Mouse (Mus musculus): ENCODE results near the gene Gas7. TPM values are rescaled to one million over a fixed set of nuclear protein-coding genes. Genes with fewer than 3 reads are reported as not detected.

Gas7 gene
- polyA plus RNA-seq, 1 experiment from 2014 or later: 24.4 TPM

DNA sequence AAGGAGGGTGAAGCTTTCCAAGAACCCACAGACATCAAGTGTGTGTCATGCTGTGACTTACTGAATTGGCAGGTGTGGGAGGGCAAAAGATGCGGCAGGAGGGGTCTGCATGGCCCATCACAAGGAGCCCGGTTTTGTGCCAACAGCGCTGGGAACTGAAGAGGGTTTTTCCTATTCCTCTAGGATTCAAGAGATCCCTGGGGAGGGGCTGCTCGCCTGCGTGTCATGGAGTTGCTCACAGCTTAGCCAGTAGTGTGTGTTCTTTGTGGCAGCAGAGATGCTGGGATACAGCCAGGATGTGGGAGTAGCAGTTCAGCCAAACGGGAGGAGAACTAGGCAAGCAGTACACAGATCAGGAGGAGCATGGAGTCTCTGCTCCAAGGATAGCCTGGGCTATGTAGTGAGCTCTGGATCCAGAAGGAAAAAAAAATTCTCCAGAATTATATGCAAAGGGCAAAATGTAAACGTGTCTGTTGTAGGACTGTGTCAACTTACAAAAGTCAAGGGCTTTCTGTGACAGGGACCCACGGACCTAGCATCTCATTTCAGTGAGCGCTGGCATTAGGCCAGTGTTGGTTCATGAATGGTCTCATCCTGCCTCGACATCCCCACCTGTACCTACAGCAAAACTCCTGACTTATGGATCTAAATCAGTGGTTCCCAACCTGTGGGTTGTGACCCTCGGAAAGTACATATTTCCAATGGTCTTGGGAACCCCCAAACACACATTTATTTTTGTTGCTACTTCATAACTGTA lies 193.6 kb downstream of the Gas7 start:
- ATAC-seq (ENCODE audit: insufficient number of reproducible peaks, low FRiP score, low TSS enrichment, low read depth): no peak
- H3K27ac ChIP-seq (replicated peaks): no peak overlapping the region
- no peak overlapping the region for H3K4me2 ChIP-seq (replicated peaks)
- WGBS: 69% methylated on average over 11 of the region's 11 CpGs
- H3K4me1 ChIP-seq: peaks cover 12% of the 10 kb centered on the region
- H3K36me3 ChIP-seq: no peaks in the 10 kb centered on the region
- H3K27me3 ChIP-seq: no peaks in the 10 kb centered on the region
- no peak overlapping the region for H3K9ac ChIP-seq
- no peak overlapping the region for H3K4me3 ChIP-seq (replicated peaks)
- no peaks in the 10 kb centered on the region for H3K9me3 ChIP-seq (replicated peaks)

DNA sequence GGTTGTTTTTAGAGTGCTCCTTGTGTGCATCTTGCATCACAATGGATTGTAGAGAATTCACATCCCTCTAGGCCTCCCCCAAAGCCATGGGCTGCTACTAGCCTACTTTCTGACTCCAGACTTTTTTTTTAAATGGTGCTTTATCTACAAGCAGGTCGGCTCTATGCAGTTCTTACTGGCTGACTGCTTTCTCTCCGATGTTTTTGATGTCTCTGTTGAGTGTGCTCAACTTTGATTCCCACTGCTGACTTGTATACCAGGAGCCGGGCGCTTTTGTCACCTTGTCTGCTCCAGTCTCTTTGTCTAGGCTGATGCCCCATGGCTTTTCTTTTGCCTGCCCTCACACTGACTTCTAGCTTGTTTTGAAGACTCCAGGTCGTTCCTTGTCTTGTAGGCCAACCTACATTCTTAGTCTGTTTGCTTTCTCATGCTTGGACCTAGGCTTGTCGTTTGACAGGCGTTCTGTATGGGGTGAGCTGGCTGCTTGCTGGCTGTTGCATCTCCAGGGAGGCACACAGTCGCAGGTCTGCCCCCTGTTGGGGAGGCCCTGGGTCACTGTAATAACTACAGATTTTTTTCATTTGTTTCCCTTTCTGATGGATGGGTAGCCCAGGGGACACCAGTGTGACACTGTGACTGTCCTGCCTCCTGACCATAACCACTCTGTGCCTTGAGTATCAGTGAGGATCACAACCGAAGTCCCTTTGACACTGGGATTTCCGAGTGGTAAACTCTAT lies 194.9 kb downstream of the Gas7 start:
- H3K4me1 ChIP-seq: peaks cover 12% of the 10 kb centered on the region
- H3K27ac ChIP-seq (replicated peaks): no peak overlapping the region
- H3K9me3 ChIP-seq (replicated peaks): no peaks in the 10 kb centered on the region
- no peaks in the 10 kb centered on the region for H3K36me3 ChIP-seq
- ATAC-seq (ENCODE audit: insufficient number of reproducible peaks, low FRiP score, low TSS enrichment, low read depth): no peak
- H3K27me3 ChIP-seq: no peaks in the 10 kb centered on the region
- WGBS: 54% methylated on average over 10 of the region's 10 CpGs
- no peak overlapping the region for H3K4me2 ChIP-seq (replicated peaks)
- no peak overlapping the region for H3K4me3 ChIP-seq (replicated peaks)
- no peak overlapping the region for H3K9ac ChIP-seq

DNA sequence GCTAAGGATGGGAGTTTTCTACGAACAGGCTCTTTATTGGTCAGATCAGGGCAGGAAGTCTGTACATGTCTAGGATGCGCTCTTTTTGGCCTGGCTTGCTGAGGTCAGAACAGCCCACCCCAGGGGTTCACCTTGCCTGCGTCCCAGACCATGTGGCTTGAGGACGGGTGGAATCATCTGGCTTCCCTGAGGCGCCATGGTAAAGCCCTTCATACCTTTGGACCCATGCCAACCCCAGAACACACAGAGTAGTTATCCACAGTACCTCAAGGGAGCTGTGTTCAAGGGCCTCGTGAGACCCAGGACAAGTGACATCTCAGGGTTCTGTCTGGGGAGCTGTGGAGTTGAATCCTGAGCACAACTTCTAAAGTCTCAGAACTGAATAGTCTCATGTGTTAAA lies 196.5 kb downstream of the Gas7 start:
- H3K27ac ChIP-seq (replicated peaks): no peak overlapping the region
- no peaks in the 10 kb centered on the region for H3K27me3 ChIP-seq
- H3K9me3 ChIP-seq (replicated peaks): no peaks in the 10 kb centered on the region
- no peak for ATAC-seq (ENCODE audit: insufficient number of reproducible peaks, low FRiP score, low TSS enrichment, low read depth)
- H3K9ac ChIP-seq: no peak overlapping the region
- no peak overlapping the region for H3K4me2 ChIP-seq (replicated peaks)
- no peak overlapping the region for H3K4me3 ChIP-seq (replicated peaks)
- H3K4me1 ChIP-seq: peaks cover 12% of the 10 kb centered on the region
- H3K36me3 ChIP-seq: no peaks in the 10 kb centered on the region
- whole genome bisulfite sequencing: 66% methylated on average over 6 of the region's 6 CpGs

DNA sequence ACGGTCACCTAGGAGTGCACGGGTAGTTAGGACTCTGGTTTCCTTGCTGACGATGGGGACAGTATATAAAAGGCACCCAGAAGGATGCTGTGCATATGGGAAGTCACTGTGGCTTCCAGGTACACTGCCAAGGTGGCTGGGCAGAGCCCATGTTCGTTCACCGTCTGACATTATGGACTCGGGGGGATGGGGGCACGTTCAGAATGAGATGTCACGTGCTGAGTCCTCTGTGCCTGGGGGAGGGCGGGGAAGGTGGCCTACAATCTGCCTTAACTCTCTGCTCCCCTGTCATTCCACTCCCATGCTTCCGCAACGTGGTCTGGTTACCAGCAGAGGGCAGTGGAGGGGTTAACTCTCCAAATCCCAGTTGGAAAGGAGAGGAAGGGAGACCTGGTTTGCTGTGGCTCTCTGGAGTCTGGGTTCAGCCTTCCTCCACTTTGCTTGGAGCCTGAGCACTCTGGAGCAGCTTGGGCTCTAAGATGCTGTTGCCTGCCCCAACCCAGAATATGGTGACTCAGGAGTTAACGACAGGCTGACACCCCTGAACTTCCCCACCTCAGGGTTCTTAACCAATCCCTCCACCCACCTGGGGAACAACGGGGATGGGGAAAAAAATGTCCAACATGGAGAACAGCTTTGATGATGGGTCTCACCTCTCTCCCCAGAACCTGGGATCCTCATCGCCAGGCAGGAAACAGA lies 197.1 kb downstream of the Gas7 start:
- peaks cover 12% of the 10 kb centered on the region for H3K4me1 ChIP-seq
- H3K4me3 ChIP-seq (replicated peaks): no peak overlapping the region
- no peak overlapping the region for H3K9ac ChIP-seq
- H3K4me2 ChIP-seq (replicated peaks): 0 out of 2 replicates have a peak overlapping the region, but pooled peaks have one; percentile 6
- no peaks in the 10 kb centered on the region for H3K36me3 ChIP-seq
- 15% methylated on average over 14 of the region's 14 CpGs for WGBS
- H3K9me3 ChIP-seq (replicated peaks): no peaks in the 10 kb centered on the region
- H3K27ac ChIP-seq (replicated peaks): no peak overlapping the region
- no peaks in the 10 kb centered on the region for H3K27me3 ChIP-seq
- no peak for ATAC-seq (ENCODE audit: insufficient number of reproducible peaks, low FRiP score, low TSS enrichment, low read depth)

DNA sequence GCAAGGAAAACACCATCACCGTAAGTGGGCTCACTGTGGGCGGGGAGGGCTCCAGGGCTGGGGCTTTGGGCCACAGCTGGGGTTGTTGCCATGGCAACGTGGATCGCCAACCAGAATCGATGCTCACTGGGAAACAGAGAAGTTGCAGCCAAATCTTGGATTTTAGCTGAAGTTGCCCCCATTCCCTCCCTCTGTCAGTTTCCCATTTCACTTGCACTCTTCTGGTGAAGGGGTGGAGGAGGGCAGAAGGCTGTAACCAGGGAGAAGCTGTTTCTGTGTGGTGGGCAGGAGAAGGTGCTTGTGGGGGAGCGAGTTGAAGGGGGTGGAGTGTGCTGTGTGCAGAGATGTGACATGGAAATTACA lies 197.6 kb downstream of the Gas7 start:
- H3K27ac ChIP-seq (replicated peaks): no peak overlapping the region; the same call in 1 of the 2 replicates
- H3K27me3 ChIP-seq: no peaks in the 10 kb centered on the region
- H3K4me1 ChIP-seq: peaks cover 12% of the 10 kb centered on the region
- no peaks in the 10 kb centered on the region for H3K9me3 ChIP-seq (replicated peaks)
- H3K4me2 ChIP-seq (replicated peaks): 0 out of 2 replicates have a peak overlapping the region, but pooled peaks have one; percentile 6
- no peak overlapping the region for H3K4me3 ChIP-seq (replicated peaks)
- ATAC-seq (ENCODE audit: insufficient number of reproducible peaks, low FRiP score, low TSS enrichment, low read depth): no peak
- H3K36me3 ChIP-seq: no peaks in the 10 kb centered on the region
- H3K9ac ChIP-seq: no peak overlapping the region
- WGBS: 39% methylated on average over 6 of the region's 6 CpGs

DNA sequence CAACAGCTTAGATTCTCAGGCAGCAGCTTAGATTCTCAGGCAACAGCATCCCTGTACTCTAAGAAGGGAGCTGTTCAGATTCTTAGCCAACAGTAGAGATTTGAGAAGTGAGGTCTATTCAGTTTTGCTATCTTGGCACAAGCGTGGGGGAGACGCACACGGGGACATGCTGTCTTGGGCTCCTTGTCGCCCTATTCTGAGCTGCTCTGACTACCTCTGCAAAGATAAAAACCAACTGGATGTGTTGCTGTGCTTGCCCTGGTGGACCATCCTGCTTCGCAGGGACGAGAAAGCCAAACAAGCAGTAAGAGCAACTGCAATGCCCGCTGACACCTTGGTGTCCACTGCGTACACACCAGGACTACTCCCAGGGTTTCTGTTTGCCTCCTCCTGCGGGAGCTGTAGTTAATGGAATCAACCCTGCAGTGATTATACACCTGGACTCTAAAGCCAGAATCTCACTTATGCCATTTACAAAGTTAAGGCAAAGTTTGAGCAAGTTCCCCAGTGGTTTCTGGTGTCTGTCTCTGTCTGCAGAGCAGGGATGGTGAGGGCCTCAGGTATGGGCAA lies 198.4 kb downstream of the Gas7 start:
- Histone ChIP-seq H3K9ac (no peak overlapping the region), H3K4me1 (peaks cover 12% of the 10 kb centered on the region), H3K27me3 (no peaks in the 10 kb centered on the region), H3K36me3 (no peaks in the 10 kb centered on the region), H3K27ac (replicated peaks) (no peak overlapping the region), H3K4me3 (replicated peaks) (no peak overlapping the region), H3K4me2 (replicated peaks) (no peak overlapping the region), H3K9me3 (replicated peaks) (no peaks in the 10 kb centered on the region)
- no peak for ATAC-seq (ENCODE audit: insufficient number of reproducible peaks, low FRiP score, low TSS enrichment, low read depth)
- WGBS: 92% methylated on average over 9 of the region's 9 CpGs

DNA sequence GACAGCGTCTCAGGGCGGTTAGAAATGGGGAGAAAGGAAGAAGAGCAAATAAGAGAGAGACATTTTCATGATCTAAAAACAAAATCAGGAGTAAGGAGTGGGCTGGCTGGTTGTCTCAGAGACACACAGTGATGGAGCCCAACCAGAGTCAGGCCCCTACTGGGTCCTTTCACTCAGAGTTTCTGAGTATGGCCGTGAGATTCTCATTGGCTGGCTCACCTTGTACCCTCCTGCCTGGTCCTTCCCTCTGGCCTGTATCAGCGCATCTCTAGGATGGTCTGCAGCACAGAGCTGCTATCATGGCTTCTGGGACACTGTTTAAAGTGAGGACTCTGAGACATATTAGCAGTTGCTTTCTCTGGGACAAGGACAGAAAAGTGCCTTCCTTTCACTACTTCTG lies 199.3 kb downstream of the Gas7 start:
- Histone ChIP-seq H3K4me2 (replicated peaks) (no peak overlapping the region), H3K4me1 (peaks cover 12% of the 10 kb centered on the region), H3K4me3 (replicated peaks) (no peak overlapping the region), H3K27ac (replicated peaks) (no peak overlapping the region), H3K36me3 (no peaks in the 10 kb centered on the region), H3K27me3 (no peaks in the 10 kb centered on the region), H3K9ac (no peak overlapping the region), H3K9me3 (replicated peaks) (no peaks in the 10 kb centered on the region)
- 83% methylated on average over 4 of the region's 4 CpGs for WGBS
- ATAC-seq (ENCODE audit: insufficient number of reproducible peaks, low FRiP score, low TSS enrichment, low read depth): no peak

DNA sequence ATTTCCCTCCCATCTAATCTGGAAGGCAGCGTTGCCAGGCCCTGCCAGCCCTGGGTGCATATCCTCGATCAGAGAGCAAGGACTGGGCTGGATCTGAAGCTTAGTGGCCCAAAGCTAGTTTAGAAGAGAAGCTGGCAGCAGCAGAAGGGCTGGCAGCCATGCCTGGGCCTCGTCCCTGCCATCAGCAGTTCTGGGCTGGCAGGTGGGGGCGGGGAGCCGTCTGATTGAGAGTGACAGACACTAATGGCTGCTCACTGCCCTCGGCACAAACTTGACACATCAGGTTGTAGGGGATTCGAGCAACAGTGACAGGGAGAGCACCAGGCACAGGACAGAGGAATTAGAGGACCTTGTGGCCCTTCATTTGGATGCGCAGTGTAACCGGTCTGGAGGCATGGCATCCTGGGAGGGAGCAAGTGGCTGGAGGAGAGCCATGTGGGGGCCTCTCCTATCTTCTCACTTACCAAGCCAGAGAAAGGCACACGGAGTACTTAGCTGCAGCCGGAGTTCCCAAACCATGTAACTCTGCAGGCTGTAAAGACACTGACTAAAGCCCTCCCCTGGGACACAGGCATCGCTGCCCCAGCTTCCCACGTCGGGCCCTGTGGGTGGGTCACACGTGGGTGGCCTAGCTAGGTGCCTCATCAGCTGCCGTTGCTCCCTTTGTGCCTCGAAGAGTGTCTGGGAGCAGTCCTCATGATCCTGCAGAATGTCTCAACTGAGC lies 200.2 kb downstream of the Gas7 start:
- Histone ChIP-seq H3K27me3 (no peaks in the 10 kb centered on the region), H3K36me3 (no peaks in the 10 kb centered on the region), H3K4me1 (peaks cover 12% of the 10 kb centered on the region), H3K9me3 (replicated peaks) (no peaks in the 10 kb centered on the region), H3K4me2 (replicated peaks) (no peak overlapping the region), H3K9ac (no peak overlapping the region), H3K27ac (replicated peaks) (no peak overlapping the region), H3K4me3 (replicated peaks) (no peak overlapping the region)
- 59% methylated on average over 17 of the region's 17 CpGs for WGBS
- no peak for ATAC-seq (ENCODE audit: insufficient number of reproducible peaks, low FRiP score, low TSS enrichment, low read depth)

DNA sequence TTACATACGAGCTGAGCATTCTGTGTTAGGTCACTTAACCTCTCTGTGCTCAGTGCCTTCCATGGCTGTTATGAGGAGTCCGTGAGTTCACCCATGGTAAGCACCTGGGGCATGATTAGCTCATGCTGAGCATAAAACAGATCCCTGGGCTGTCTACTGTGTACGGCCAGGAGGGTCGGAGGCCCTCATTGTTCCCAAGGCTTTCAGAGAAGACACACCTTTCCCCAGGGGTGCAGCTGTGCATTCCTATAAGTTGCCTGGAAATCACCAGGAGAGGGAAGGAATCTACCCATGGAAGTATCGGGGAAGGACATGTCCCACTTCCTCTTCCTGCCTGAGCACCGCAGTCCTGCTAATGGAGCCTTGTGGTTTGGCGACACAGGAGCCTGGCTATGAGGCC lies 201.1 kb downstream of the Gas7 start:
- Histone ChIP-seq H3K27me3 (no peaks in the 10 kb centered on the region), H3K4me3 (replicated peaks) (no peak overlapping the region), H3K36me3 (no peaks in the 10 kb centered on the region), H3K9me3 (replicated peaks) (no peaks in the 10 kb centered on the region), H3K9ac (no peak overlapping the region), H3K4me2 (replicated peaks) (no peak overlapping the region), H3K4me1 (peaks cover 12% of the 10 kb centered on the region), H3K27ac (replicated peaks) (no peak overlapping the region)
- WGBS: 79% methylated on average over 7 of the region's 7 CpGs
- no peak for ATAC-seq (ENCODE audit: insufficient number of reproducible peaks, low FRiP score, low TSS enrichment, low read depth)

DNA sequence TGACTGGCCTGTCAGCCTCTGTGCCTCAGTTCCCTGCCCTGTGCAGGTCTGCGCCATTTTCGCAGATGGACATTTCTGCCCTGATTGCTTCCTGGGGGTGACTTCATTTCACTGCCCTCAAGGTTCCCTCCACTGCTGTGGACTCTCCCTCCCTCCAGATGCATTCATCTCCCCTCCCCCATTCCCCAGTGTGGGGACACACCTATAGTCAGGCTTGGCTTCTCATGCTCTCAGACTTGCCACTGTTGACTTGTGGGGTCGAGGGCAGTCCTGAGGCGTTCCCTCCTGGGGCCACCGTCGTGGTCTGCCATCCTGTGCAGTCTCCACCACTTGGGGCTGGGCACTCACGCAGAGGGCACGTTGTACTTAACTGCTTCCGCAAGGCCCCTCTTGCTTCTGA lies 201.6 kb downstream of the Gas7 start:
- WGBS: 85% methylated on average over 9 of the region's 9 CpGs
- Histone ChIP-seq H3K4me3 (replicated peaks) (no peak overlapping the region), H3K4me2 (replicated peaks) (no peak overlapping the region), H3K9ac (no peak overlapping the region), H3K9me3 (replicated peaks) (no peaks in the 10 kb centered on the region), H3K27me3 (no peaks in the 10 kb centered on the region), H3K4me1 (peaks cover 12% of the 10 kb centered on the region), H3K36me3 (no peaks in the 10 kb centered on the region), H3K27ac (replicated peaks) (no peak overlapping the region)
- ATAC-seq (ENCODE audit: insufficient number of reproducible peaks, low FRiP score, low TSS enrichment, low read depth): no peak
